Mouse (Mus musculus) embryonic fibroblast, embryonic 13.5 days (primary cell): ENCODE results near the gene Elovl6.

Experiments used
- CTCF ChIP-seq: IDR thresholded peaks from 2 replicates; pipeline ENCODE4 v1.5.1; 2011; ENCODE audit warnings: mild to moderate bottlenecking, control low read depth, low read length, moderate library complexity, borderline replicate concordance; ENCODE audit not compliant: insufficient read depth
- POLR2A ChIP-seq: IDR thresholded peaks from 2 replicates; pipeline ENCODE4 v1.6.1; 2011; ENCODE audit warnings: low read depth, mild to moderate bottlenecking, control low read depth, low read length, moderate library complexity

GRCm38 (mm10) chr3:129624193-129624805, 92.1 kb downstream of the Elovl6 start:
- TF ChIP-seq POLR2A, result no peak
- TF ChIP-seq CTCF, result no peak
